Mouse (Mus musculus) embryonic facial prominence, embryonic 11.5 days (tissue): ENCODE measurements around the gene Gm5936. TPM values are rescaled to one million over a fixed set of nuclear protein-coding genes. Genes with fewer than 3 reads are reported as not detected.
"Not testable (repeated sequence)": the region's sequence is repeated elsewhere in the genome, so short reads cannot be mapped to it uniquely, and the experiment has no call there.

Experiments
- ATAC-seq: fragments of 200-750 bp; cut with Nextera tagmentation; replicated peaks from 2 replicates; pipeline ENCODE4 v1.8.0; 2017; ENCODE audit warnings: low read depth; ENCODE audit not compliant: insufficient number of reproducible peaks, low FRiP score, low TSS enrichment
- DNase-seq: peaks from one replicate; pipeline ENCODE4 v3.0.0-alpha.2; 2015; ENCODE audit warnings: low spot score
- H3K27ac ChIP-seq: fragments of 300-500 bp; sonication (generic); replicated peaks from 2 replicates; pipeline ENCODE4 v1.5.1; 2014; ENCODE audit warnings: mild to moderate bottlenecking, low read depth, low read length, control low read depth
- H3K27me3 ChIP-seq: fragments of 300-500 bp; sonication (generic); 2 replicates; pipeline ENCODE4 v1.6.1; 2014; ENCODE audit warnings: mild to moderate bottlenecking, low read length, moderate library complexity, mixed read lengths; ENCODE audit not compliant: control insufficient read depth, insufficient read depth
- H3K36me3 ChIP-seq: fragments of 300-500 bp; sonication (generic); replicated peaks from 2 replicates; pipeline ENCODE4 v1.6.1; 2014; ENCODE audit warnings: low read depth, mild to moderate bottlenecking, low read length, moderate library complexity, mixed read lengths; ENCODE audit not compliant: control insufficient read depth, insufficient read depth
- H3K4me1 ChIP-seq: fragments of 300-500 bp; sonication (generic); 2 replicates; pipeline ENCODE4 v1.6.1; 2014; ENCODE audit warnings: low read length, mixed read lengths; ENCODE audit not compliant: control insufficient read depth, insufficient read depth
- H3K4me2 ChIP-seq: fragments of 300-500 bp; sonication (generic); 2 replicates; pipeline ENCODE4 v1.6.1; 2014; ENCODE audit warnings: low read depth, mild to moderate bottlenecking, control low read depth, low read length, moderate library complexity
- H3K4me3 ChIP-seq: fragments of 300-500 bp; sonication (generic); 2 replicates; pipeline ENCODE4 v1.5.1; 2014; ENCODE audit warnings: low read depth, low read length, control low read depth
- H3K9ac ChIP-seq: fragments of 300-500 bp; sonication (generic); replicated peaks from 2 replicates; pipeline ENCODE4 v1.6.1; 2014; ENCODE audit warnings: mild to moderate bottlenecking, control low read depth, low read length
- H3K9me3 ChIP-seq: fragments of 300-500 bp; sonication (generic); replicated peaks from 2 replicates; pipeline ENCODE4 v1.6.1; 2016; ENCODE audit warnings: mild to moderate bottlenecking, low read length, inconsistent platforms, mixed read lengths; ENCODE audit not compliant: control insufficient read depth
- WGBS: fragments of 180-500 bp; shearing (Covaris S2); extraction: QIAGEN DNeasy Blood & Tissue Kit; methylation state at CpG from one replicate; pipeline ENCODE4 v1.1.7; 2014; 5-methylcytosine and 5-hydroxymethylcytosine counted together
- polyA plus RNA-seq: library from polyadenylated mRNA; unstranded; fragments of >200 nt; fragmentation: Nextera tagmentation; extraction: Ambion mirVana; gene quantifications from 2 replicates; pipeline ENCODE4 v1.2.1, GENCODE M21; 2014

Gene Gm5936
- not detected in 2 replicates for polyA plus RNA-seq

DNA sequence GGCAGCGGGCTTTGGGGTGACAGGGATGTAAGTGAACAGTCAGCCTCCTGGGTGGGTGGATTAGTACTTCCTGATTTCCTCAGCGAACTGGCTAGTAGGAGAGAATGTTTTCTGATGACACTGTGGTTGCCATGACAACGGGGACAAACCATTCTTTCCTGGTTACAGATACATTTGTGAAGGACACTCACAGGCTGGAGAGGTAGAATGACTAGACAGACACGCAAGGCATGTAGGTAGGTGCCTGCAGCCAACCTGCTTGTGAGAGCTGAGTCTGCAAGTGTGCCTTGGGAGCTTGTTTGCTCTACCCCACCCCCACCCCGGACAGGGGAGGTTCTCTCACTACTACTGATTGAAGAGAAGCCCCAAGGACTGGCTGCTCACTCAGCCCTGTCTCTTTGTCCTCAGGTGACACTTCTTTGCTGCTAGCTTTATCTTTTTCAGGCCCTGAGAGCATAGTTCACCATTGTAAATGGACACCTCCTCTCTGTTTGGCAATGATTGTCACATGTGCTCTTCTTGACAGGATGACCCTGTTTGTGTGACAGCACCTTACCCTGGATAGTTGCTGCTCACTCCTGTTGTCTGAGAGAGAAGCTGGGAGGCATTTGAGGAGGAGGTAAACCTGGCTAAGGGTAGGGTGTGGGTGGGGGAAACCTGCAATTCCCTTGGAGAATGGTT, at the start of gene Gm5936:
Gene Gm5936 (plus strand): TSS at position 355 of the 681 bp plus-strand sequence.
- H3K27me3 ChIP-seq, ATAC-seq, DNase-seq, H3K4me3 ChIP-seq, H3K4me1 ChIP-seq, H3K9ac ChIP-seq, H3K9me3 ChIP-seq, H3K4me2 ChIP-seq, H3K27ac ChIP-seq, H3K36me3 ChIP-seq: not testable (repeated sequence)
- 60% methylated on average over 2 of the region's 5 CpGs for WGBS

DNA sequence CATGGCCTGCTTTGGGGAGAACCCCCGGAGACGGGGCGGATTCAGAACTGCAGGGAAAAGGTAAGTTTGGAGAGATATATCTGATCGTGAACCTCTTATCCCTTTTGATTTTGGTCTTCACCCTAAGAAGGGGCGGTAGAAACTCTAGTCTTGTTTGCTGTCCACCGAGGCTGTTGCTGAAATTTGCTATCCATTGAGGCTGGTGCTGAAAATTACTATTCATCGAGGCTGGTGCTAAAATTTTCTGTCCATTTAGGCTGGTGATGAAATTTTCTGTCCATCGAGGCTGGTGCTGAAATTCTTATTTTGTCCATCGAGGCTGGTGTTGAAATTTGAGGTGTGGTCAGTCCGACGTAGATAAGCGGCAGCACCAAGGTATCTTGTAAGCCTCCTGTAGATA, 19.1 kb downstream of the Gm5936 start:
- not testable (repeated sequence) for H3K36me3 ChIP-seq, H3K9ac ChIP-seq, H3K4me1 ChIP-seq, H3K9me3 ChIP-seq, ATAC-seq, H3K27me3 ChIP-seq, H3K4me2 ChIP-seq, H3K4me3 ChIP-seq, H3K27ac ChIP-seq
- 85% methylated on average over 12 of the region's 12 CpGs for WGBS
- DNase-seq = peak; percentile 40

DNA sequence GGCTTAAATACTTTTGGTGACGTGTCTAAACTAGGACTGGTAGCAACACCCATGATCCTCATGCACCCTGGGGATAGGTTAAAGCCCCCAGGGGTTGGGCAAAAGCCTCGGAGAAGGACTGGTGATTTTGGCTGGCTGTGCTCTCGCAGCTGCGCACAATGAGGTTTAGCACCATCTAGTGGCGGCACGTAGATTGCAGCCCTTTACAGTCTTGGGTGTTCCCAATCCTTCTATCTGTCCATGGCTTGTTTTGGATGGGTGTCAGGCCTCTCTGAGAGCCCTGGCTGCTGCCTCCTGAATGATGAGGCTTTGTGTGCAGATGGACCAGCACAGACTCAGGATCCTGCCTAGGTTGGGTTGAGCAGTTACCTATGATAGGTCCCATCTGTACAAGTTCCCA, 43.1 kb downstream of the Gm5936 start:
- not testable (repeated sequence) for H3K9me3 ChIP-seq, ATAC-seq, DNase-seq, H3K27ac ChIP-seq, H3K4me1 ChIP-seq, H3K9ac ChIP-seq, H3K4me2 ChIP-seq, H3K27me3 ChIP-seq, H3K4me3 ChIP-seq, H3K36me3 ChIP-seq
- 35% methylated on average over 3 of the region's 6 CpGs for WGBS

Other genes with a start within 250 kb of the Gm5936 start
- gene Olfr1325, start 244.5 kb upstream of the Gm5936 start, polyA plus RNA-seq = not detected in 2 replicates
- not detected in 2 replicates for gene Gm5640, start 191.6 kb upstream of the Gm5936 start, polyA plus RNA-seq
- gene Gm6890, start 96.3 kb upstream of the Gm5936 start, polyA plus RNA-seq = not detected in 2 replicates
- 0.95 and 1.1 TPM in 2 replicates for gene Gab3, start 248.3 kb downstream of the Gm5936 start, polyA plus RNA-seq